Mouse (Mus musculus) small intestine, adult 2 months (tissue): Measurements from ENCODE around the gene Fosl1.

Source experiments
- CTCF ChIP-seq: fragments of 200-500 bp; IDR thresholded peaks from 2 replicates; pipeline ENCODE4 v1.5.1; 2012; ENCODE audit warnings: low read depth, mild to moderate bottlenecking, control low read depth, inconsistent platforms, low read length, moderate library complexity, mixed read lengths; ENCODE audit not compliant: insufficient replicate concordance, insufficient read length; ENCODE audit errors: extremely low read depth
- POLR2A ChIP-seq: fragments of 200-500 bp; IDR thresholded peaks from 2 replicates; pipeline ENCODE4 v1.6.1; 2012; ENCODE audit warnings: low read depth, mild to moderate bottlenecking, control low read depth, inconsistent platforms, low read length, moderate library complexity

GRCm38 (mm10) chr19:5481398-5481797 is 34.1 kb downstream of the Fosl1 start:
- TF ChIP-seq CTCF = no peak
- no peak for TF ChIP-seq POLR2A
